Mouse (Mus musculus) heart, embryonic 13.5 days (tissue): ENCODE data around the gene Il34. TPM values are rescaled to one million over a fixed set of nuclear protein-coding genes. Genes with fewer than 3 reads are reported as not detected.

ENCODE experiments used
- ATAC-seq: fragments of 200-750 bp; cut with Nextera tagmentation; 2 replicates; pipeline ENCODE4 v1.8.0; 2017; ENCODE audit warnings: moderate TSS enrichment; ENCODE audit not compliant: insufficient number of reproducible peaks, low FRiP score, low TSS enrichment; ENCODE audit errors: extremely low read depth
- H3K27ac ChIP-seq: fragments of 300-500 bp; sonication (generic); replicated peaks from 2 replicates; pipeline ENCODE4 v1.5.1; 2015; ENCODE audit warnings: moderate library complexity, mild to moderate bottlenecking, inconsistent platforms
- H3K27me3 ChIP-seq: fragments of 300-500 bp; sonication (generic); replicated peaks from 2 replicates; pipeline ENCODE4 v1.6.1; 2015; ENCODE audit warnings: mild to moderate bottlenecking, inconsistent platforms
- H3K36me3 ChIP-seq: fragments of 300-500 bp; sonication (generic); 2 replicates; pipeline ENCODE4 v1.6.1; 2015; ENCODE audit warnings: mild to moderate bottlenecking, inconsistent platforms
- H3K4me1 ChIP-seq: fragments of 300-500 bp; sonication (generic); 2 replicates; pipeline ENCODE4 v1.6.1; 2015; ENCODE audit warnings: inconsistent platforms
- H3K4me2 ChIP-seq: fragments of 300-500 bp; sonication (generic); 2 replicates; pipeline ENCODE4 v1.6.1; 2015; ENCODE audit warnings: inconsistent platforms, mild to moderate bottlenecking, moderate library complexity
- H3K4me3 ChIP-seq: fragments of 300-500 bp; sonication (generic); 2 replicates; pipeline ENCODE4 v1.5.1; 2015; ENCODE audit warnings: moderate library complexity, mild to moderate bottlenecking, inconsistent platforms
- H3K9ac ChIP-seq: fragments of 300-500 bp; sonication (generic); 2 replicates; pipeline ENCODE4 v1.6.1; 2015; ENCODE audit warnings: inconsistent platforms, mild to moderate bottlenecking, moderate library complexity
- H3K9me3 ChIP-seq: fragments of 300-500 bp; sonication (generic); 2 replicates; pipeline ENCODE4 v1.6.1; 2016; ENCODE audit warnings: inconsistent platforms
- WGBS: fragments of 180-500 bp; shearing (Covaris S2); methylation state at CpG from one replicate; pipeline ENCODE4 v1.1.7; 2015; ENCODE audit warnings: mixed read lengths; 5-methylcytosine and 5-hydroxymethylcytosine counted together
- polyA plus RNA-seq: library from polyadenylated mRNA; unstranded; fragments of >200 nt; fragmentation: Nextera tagmentation; extraction: Ambion mirVana; gene quantifications from 2 replicates; pipeline ENCODE4 v1.2.1, GENCODE M21; 2015

Il34 gene
- polyA plus RNA-seq, 1 experiment from 2014 or later, result 0.17 TPM

DNA sequence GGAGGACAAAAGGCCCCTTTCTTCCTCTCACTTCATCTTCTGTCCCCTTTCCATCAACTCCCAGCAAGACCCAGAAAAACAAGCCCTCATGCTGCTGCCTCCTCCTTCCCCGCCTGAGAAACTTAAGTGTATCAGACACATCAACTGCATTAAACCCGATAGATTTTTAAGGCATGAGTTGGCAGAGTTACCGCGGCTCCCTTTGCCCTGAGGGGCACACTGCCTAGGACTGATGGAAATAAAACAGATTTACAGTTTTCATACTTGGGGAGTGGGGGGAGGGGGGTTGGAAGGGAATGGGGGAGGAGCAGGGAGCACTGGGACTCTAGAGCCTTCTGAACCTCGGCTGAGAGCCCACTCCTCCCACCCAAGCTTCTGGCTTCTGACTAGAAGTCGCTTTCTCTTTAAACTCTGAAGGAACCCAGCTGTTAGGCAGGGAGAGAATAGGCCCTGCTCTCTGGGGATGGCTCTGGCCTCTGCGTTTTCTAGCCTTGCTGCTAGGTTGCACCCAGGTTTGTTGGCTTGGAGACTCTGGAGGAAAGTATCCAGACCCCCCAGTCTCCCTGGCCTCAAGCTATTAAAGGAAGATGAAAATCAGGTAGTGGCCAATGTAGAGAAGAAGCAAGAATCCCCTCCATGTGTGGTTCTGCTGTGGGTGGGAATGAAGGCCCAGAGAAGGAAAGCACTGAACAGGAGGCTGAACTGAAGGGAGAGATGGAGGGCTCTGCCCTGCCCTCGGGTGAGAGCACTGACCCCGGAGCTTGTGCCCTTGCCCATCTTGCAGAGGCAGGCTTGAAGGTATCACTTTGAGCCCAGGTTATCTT, 102.9 kb downstream of the Il34 start:
- H3K9me3 ChIP-seq, result no peaks in the 10 kb centered on the region
- H3K27me3 ChIP-seq, result no peaks in the 10 kb centered on the region
- no peak overlapping the region for H3K4me2 ChIP-seq
- peaks cover 73% of the 10 kb centered on the region for H3K4me1 ChIP-seq
- no peak overlapping the region for H3K4me3 ChIP-seq
- no peak for ATAC-seq
- 53% methylated on average over 9 of the region's 9 CpGs for WGBS
- H3K36me3 ChIP-seq, result peaks cover 5% of the 10 kb centered on the region; the same call in 1 of the 2 replicates
- H3K9ac ChIP-seq, result peak overlapping the region; percentile 67; the same call in 1 of the 2 replicates
- peak overlapping the region; percentile 75 for H3K27ac ChIP-seq

DNA sequence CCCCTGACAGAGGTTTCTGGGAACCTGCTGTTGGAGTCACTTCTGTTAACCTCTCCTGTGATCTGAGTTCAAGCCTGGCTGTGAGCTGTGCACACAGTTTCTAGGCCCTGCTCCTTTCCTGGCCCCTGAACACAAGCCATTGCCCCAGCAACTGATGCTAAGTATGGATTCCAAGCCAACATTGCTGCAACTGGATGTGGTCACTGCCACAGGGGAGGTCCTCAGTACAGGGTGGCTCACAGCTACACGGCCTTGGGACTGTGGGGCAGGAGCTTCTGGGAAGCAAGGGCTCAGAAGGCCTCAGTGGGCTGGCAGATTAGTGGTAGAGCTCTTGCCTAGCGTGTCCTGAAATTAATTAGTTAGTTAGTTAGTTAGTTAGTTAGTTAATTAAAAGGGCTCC, 105.2 kb downstream of the Il34 start:
- no peak for ATAC-seq
- Histone ChIP-seq H3K36me3 (0 out of 2 replicates have a peak, but pooled peaks cover 5% of the 10 kb centered on the region), H3K27ac (no peak overlapping the region), H3K27me3 (no peaks in the 10 kb centered on the region), H3K9ac (no peak overlapping the region), H3K9me3 (no peaks in the 10 kb centered on the region), H3K4me1 (peaks cover 82% of the 10 kb centered on the region), H3K4me3 (no peak overlapping the region), H3K4me2 (no peak overlapping the region)
- 72% methylated on average over 2 of the region's 2 CpGs for WGBS

DNA sequence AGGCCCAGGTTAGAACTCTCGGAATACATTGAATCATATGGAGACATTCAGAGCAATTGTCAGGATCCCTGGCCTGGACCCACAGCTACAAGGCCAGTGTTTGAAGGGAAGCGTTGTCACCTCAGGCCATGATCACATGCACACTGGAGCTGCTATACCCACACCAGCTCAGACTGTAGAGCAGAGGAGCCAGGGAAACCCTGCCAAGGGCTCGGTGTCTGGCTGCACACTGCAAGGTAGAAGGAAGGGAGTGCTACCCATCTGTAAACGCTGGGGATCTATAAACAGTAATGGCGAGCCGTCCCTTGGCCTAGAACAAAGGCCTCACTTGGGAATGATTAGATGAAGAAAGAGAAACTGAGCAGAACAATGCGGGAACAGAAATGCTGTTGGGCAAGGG, 106.2 kb downstream of the Il34 start:
- H3K27me3 ChIP-seq, result no peaks in the 10 kb centered on the region
- peak overlapping the region; percentile 40; the same call in 1 of the 2 replicates for H3K9ac ChIP-seq
- 81% methylated on average over 7 of the region's 7 CpGs for WGBS
- no peak overlapping the region for H3K4me2 ChIP-seq
- H3K4me3 ChIP-seq, result no peak overlapping the region
- H3K36me3 ChIP-seq, result 0 out of 2 replicates have a peak, but pooled peaks cover 5% of the 10 kb centered on the region
- no peaks in the 10 kb centered on the region for H3K9me3 ChIP-seq
- no peak for ATAC-seq
- no peak overlapping the region for H3K27ac ChIP-seq
- peaks cover 82% of the 10 kb centered on the region for H3K4me1 ChIP-seq

DNA sequence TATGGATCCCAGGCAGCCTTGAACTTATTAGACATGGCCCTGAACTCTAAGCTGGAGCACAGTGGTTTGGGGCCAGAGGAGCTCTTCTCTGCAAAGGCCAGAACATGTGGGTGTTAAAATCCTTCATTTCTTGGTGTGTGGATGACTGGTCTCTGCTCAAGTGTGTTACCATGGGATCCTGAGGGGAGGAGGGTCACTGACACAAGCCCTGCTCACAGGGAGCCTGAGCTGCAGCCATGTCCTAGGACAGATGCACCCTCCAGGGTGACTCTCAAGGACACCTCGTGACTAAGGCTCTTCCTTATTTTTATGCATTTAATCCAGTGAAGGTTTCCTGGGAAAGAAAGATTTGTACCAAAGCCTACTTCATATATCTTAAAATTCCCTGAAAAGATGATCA, 107.6 kb downstream of the Il34 start:
- no peak overlapping the region for H3K9ac ChIP-seq
- 0 out of 2 replicates have a peak, but pooled peaks cover 8% of the 10 kb centered on the region for H3K36me3 ChIP-seq
- no peak overlapping the region for H3K27ac ChIP-seq
- no peak overlapping the region for H3K4me3 ChIP-seq
- ATAC-seq, result no peak
- no peaks in the 10 kb centered on the region for H3K27me3 ChIP-seq
- H3K9me3 ChIP-seq, result no peaks in the 10 kb centered on the region
- WGBS, result 50% methylated on average over 1 of the region's 1 CpGs
- no peak overlapping the region for H3K4me2 ChIP-seq
- peaks cover 73% of the 10 kb centered on the region for H3K4me1 ChIP-seq

DNA sequence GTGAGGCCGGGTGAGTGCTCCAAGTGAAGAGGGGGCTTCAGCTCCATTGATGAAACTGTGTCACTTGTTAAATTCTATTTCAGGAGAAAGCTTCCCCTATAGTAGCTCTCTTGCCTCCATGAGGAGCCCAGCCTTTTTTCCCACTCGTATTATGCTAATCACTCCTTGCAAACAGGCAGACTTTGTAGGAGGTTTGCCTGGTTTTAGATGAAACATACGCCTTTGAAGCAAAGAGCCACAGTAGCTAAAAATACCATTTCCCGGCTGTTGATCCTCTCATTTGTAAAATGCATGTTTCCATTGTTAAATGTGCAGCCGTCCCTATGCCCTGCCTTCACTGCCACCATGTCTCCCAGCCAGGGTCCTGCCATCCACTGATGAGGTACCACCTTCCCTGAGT, 108.2 kb downstream of the Il34 start:
- Histone ChIP-seq H3K9ac (no peak overlapping the region), H3K27me3 (no peaks in the 10 kb centered on the region), H3K4me1 (peaks cover 68% of the 10 kb centered on the region), H3K4me3 (no peak overlapping the region), H3K4me2 (no peak overlapping the region), H3K36me3 (0 out of 2 replicates have a peak, but pooled peaks cover 8% of the 10 kb centered on the region), H3K9me3 (no peaks in the 10 kb centered on the region), H3K27ac (no peak overlapping the region)
- ATAC-seq, result no peak
- 84% methylated on average over 5 of the region's 5 CpGs for WGBS

DNA sequence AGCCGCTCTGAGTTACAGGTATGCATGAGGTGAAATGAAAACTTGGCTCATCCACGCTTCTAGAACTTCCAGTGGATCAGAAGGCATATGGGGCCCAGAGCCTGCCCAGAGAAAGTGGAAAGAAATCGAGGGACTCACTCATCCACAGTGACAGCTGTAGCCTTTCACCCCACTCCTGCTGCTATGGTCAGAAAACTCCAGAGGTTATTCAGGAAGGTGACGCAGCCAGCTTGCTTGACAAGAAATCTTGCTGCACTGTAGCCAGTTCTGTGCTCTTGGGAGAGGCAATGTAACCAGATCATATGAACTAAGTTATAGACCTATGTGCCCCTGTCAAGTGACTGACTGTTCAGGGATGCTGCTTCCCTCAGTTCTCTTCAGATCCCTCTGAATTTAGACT, 109.7 kb downstream of the Il34 start:
- peaks cover 52% of the 10 kb centered on the region for H3K4me1 ChIP-seq
- no peak overlapping the region for H3K4me3 ChIP-seq
- H3K27ac ChIP-seq, result peak overlapping the region; percentile 32; the same call in 1 of the 2 replicates
- H3K9me3 ChIP-seq, result no peaks in the 10 kb centered on the region
- H3K27me3 ChIP-seq, result no peaks in the 10 kb centered on the region
- peak overlapping the region; percentile 40; the same call in 1 of the 2 replicates for H3K9ac ChIP-seq
- ATAC-seq, result no peak
- 78% methylated on average over 4 of the region's 4 CpGs for WGBS
- peaks cover 13% of the 10 kb centered on the region; the same call in 1 of the 2 replicates for H3K36me3 ChIP-seq
- H3K4me2 ChIP-seq, result no peak overlapping the region

DNA sequence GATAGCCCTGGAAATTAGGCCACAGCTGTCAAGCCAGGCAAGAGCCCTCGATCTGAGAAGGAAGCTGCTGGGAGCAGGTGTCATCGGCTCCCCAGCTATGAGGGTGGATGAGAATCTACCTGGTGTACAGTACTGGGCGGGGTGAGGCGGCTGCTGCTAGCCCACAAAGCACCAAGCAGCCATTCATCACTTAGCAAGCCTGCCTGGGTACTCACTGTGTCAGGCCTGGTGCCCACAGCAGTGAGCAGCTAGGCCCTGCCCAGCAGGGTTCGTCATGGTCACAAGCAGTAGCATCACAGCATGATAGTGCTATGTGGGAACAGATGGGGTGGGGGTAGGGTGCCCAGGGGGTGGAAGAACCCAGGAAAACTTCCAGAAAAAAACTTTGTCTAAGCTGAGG, 110.3 kb downstream of the Il34 start:
- Histone ChIP-seq H3K27ac (peak overlapping the region; percentile 28; the same call in 1 of the 2 replicates), H3K4me2 (no peak overlapping the region), H3K36me3 (peaks cover 19% of the 10 kb centered on the region), H3K9me3 (no peaks in the 10 kb centered on the region), H3K27me3 (no peaks in the 10 kb centered on the region), H3K9ac (peak overlapping the region; percentile 37), H3K4me1 (peaks cover 53% of the 10 kb centered on the region), H3K4me3 (no peak overlapping the region)
- WGBS, result 88% methylated on average over 5 of the region's 5 CpGs
- ATAC-seq, result no peak

DNA sequence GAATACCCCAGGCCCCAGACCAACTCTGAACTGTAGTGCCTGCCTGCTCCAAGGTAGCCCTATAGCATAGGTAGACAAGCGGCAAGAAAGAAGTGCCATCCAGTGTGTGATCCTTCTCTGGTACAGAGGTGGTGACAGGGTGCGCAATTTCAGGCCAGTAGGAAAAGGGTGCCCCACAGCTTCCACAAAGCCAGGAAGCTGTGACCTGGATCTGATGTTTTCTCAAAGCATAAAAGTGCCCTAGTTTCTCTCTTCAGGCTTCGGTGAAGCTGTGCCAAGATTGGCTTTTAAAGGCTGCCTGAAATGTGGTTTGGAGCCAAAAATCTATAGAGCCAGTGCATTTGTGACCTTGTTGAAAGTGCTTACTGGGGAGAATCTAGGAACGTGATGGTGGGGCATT, 110.9 kb downstream of the Il34 start:
- H3K27ac ChIP-seq, result peak overlapping the region; percentile 15; the same call in 1 of the 2 replicates
- H3K9ac ChIP-seq, result no peak overlapping the region
- no peak for ATAC-seq
- H3K4me3 ChIP-seq, result no peak overlapping the region
- no peaks in the 10 kb centered on the region for H3K27me3 ChIP-seq
- 71% methylated on average over 4 of the region's 4 CpGs for WGBS
- no peak overlapping the region for H3K4me2 ChIP-seq
- H3K4me1 ChIP-seq, result peaks cover 52% of the 10 kb centered on the region
- H3K9me3 ChIP-seq, result no peaks in the 10 kb centered on the region
- peaks cover 19% of the 10 kb centered on the region for H3K36me3 ChIP-seq

DNA sequence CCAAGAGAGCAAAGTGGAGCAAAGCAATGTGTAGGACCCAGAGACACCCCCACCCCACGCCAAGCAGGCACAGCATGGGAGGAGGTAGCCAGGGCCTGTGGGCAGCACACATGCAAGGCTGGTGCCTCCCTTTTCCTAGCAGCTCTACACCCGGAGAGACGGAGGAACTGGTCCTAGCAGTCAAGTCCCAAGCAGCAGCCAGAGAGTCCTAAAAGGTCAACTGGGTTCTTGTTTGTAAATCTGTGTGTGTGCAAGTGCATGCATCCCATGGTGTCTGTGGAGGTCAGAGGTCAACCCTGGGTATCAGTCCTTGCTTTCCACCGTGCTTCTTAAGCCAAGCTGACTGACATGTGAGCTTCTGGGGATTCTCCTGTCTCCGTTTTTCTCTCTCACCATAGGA, 111.5 kb downstream of the Il34 start:
- H3K36me3 ChIP-seq, result peaks cover 19% of the 10 kb centered on the region
- H3K4me3 ChIP-seq, result no peak overlapping the region
- no peak for ATAC-seq
- no peak overlapping the region for H3K4me2 ChIP-seq
- no peaks in the 10 kb centered on the region for H3K27me3 ChIP-seq
- 71% methylated on average over 5 of the region's 5 CpGs for WGBS
- no peak overlapping the region; the same call in 1 of the 2 replicates for H3K9ac ChIP-seq
- peaks cover 56% of the 10 kb centered on the region for H3K4me1 ChIP-seq
- no peak overlapping the region for H3K27ac ChIP-seq
- H3K9me3 ChIP-seq, result no peaks in the 10 kb centered on the region

Other genes with a start within 250 kb of the Il34 start
- gene Vac14, start 187.3 kb downstream of the Il34 start, polyA plus RNA-seq, result 17.3 and 17.4 TPM in 2 replicates
- 6.0 and 6.4 TPM in 2 replicates for gene Mtss1l, start 84.4 kb downstream of the Il34 start, polyA plus RNA-seq
- 55.8 and 63.9 TPM in 2 replicates for gene Cog4, start 40.7 kb upstream of the Il34 start, polyA plus RNA-seq
- 76.9 and 81.2 TPM in 2 replicates for gene Sf3b3, start 40.9 kb upstream of the Il34 start, polyA plus RNA-seq
- gene Fuk, start 96.6 kb upstream of the Il34 start, polyA plus RNA-seq, result 6.8 and 7.1 TPM in 2 replicates
- 16.2 and 16.4 TPM in 2 replicates for gene St3gal2, start 114.0 kb upstream of the Il34 start, polyA plus RNA-seq
- 11.5 and 12.3 TPM in 2 replicates for gene Ddx19a, start 191.9 kb upstream of the Il34 start, polyA plus RNA-seq
- gene Ddx19b, start 225.8 kb upstream of the Il34 start, polyA plus RNA-seq, result 3.6 and 4.0 TPM in 2 replicates
- gene Aars, start 227.2 kb upstream of the Il34 start, polyA plus RNA-seq, result 36.2 and 36.4 TPM in 2 replicates